Mouse (Mus musculus): ENCODE data around the gene Snrpf. TPM values are rescaled to one million over a fixed set of nuclear protein-coding genes. Genes with fewer than 3 reads are reported as not detected.

Gene Snrpf
- polyA plus RNA-seq (2014; fragmentation: Nextera tagmentation; extraction: Ambion mirVana): 75.9 and 87.0 TPM in 2 replicates

DNA sequence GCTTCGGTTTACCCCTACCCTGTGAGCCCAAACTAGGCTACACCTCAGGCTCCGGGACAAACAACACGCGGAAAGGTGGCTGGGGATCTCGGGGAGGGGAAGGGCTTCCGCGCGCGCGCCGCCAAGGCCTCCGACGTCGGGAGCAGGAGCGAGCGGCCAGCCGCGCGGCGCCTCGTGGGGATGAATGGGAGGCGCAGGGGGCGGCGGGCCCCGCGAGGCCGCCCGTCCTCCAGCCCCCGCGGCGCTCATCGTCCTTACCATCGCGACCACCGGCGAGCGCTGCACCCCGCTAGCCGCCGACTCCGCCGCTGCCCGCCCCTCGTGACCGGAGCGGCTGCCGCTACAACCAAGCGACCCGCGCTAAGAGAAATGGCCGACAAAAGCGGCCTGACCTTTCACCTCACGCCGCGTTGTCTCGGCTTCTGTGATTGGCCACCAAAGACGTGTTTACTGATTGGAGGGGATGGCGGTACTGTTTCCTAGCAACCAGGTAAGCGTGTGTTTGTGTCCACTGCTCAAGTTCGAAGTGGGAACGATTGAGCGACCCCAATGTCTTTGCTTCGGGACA lies at the start of gene Snrpf:
Snrpf (minus strand) TSS at position 426 of the 568 bp plus-strand sequence.
- Histone ChIP-seq H3K36me3 (ENCODE audit: control insufficient read depth, insufficient read depth, low read length) (peaks cover 21% of the 10 kb centered on the region), H3K4me3 (replicated peaks; ENCODE audit: low read depth, low read length) (peak within 1 kb of the TSS; percentile 83), H3K9me3 (ENCODE audit: control insufficient read depth, low read length) (no peaks in the 10 kb centered on the region), H3K27me3 (ENCODE audit: control insufficient read depth, insufficient read depth, low read length) (no peaks in the 10 kb centered on the region), H3K27ac (replicated peaks; ENCODE audit: low read depth, low read length) (peak within 1 kb of the TSS; percentile 86), H3K4me2 (ENCODE audit: low read length) (peak within 1 kb of the TSS; percentile 75), H3K4me1 (ENCODE audit: control insufficient read depth, insufficient read depth, low read length) (peaks cover 14% of the 10 kb centered on the region), H3K9ac (replicated peaks; ENCODE audit: low read length) (peak within 1 kb of the TSS; percentile 83)
- peak; percentile 92 for ATAC-seq (ENCODE audit: low FRiP score, low TSS enrichment)
- peak; percentile 97 for DNase-seq
- WGBS: under 1% methylated on average over 61 of the region's 63 CpGs

DNA sequence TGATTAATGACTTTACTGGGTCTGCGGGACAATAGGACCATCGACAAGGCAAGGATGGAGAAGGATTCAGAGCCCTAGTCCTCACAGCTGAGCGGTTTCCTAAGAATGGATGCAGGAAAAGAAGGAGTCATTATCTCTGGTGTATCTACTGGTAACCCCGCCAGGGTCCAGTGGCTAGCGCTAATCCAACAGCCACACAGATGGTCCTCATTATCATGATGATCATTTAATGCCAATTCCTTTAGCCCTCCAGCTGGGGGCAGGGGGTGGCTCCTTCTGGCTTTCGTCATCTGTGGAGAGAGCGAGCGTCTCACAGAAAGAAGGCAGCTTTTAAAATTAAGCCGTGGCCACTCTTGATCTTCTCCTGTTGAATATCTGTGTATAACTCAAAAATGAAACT lies 46.4 kb upstream of the Snrpf start:
- Histone ChIP-seq H3K4me1 (ENCODE audit: control insufficient read depth, insufficient read depth, low read length) (no peaks in the 10 kb centered on the region), H3K27me3 (ENCODE audit: control insufficient read depth, insufficient read depth, low read length) (no peaks in the 10 kb centered on the region), H3K4me2 (ENCODE audit: low read length) (no peak overlapping the region), H3K36me3 (ENCODE audit: control insufficient read depth, insufficient read depth, low read length) (no peaks in the 10 kb centered on the region), H3K9ac (replicated peaks; ENCODE audit: low read length) (no peak overlapping the region), H3K4me3 (replicated peaks; ENCODE audit: low read depth, low read length) (no peak overlapping the region), H3K9me3 (ENCODE audit: control insufficient read depth, low read length) (no peaks in the 10 kb centered on the region), H3K27ac (replicated peaks; ENCODE audit: low read depth, low read length) (no peak overlapping the region)
- peak; percentile 51 for DNase-seq
- no peak for ATAC-seq (ENCODE audit: low FRiP score, low TSS enrichment)
- 17% methylated on average over 9 of the region's 9 CpGs for WGBS

DNA sequence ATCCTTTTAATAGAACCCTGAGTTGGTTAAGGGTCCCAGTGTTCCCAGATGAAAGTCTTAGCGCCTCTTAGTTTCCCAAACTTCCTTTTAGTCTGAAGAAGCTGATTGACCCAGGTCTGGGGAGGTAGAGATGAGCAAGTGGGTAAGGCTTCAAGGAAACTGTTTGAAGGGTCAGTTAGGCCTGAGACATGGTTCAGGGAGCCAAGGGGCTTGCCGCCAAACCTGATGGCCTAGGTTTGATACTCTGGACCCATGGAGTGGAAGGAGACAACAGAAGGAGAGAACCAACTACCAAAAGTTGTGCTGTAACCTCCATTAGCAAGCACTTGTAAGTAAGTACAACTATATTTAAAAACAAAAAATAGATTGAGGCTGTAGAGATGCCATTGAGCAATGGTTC lies 44.5 kb upstream of the Snrpf start:
- Histone ChIP-seq H3K9me3 (ENCODE audit: control insufficient read depth, low read length) (no peaks in the 10 kb centered on the region), H3K27me3 (ENCODE audit: control insufficient read depth, insufficient read depth, low read length) (no peaks in the 10 kb centered on the region), H3K4me2 (ENCODE audit: low read length) (no peak overlapping the region), H3K27ac (replicated peaks; ENCODE audit: low read depth, low read length) (no peak overlapping the region), H3K4me1 (ENCODE audit: control insufficient read depth, insufficient read depth, low read length) (no peaks in the 10 kb centered on the region), H3K36me3 (ENCODE audit: control insufficient read depth, insufficient read depth, low read length) (no peaks in the 10 kb centered on the region), H3K9ac (replicated peaks; ENCODE audit: low read length) (no peak overlapping the region), H3K4me3 (replicated peaks; ENCODE audit: low read depth, low read length) (no peak overlapping the region)
- ATAC-seq (ENCODE audit: low FRiP score, low TSS enrichment): no peak
- WGBS: 98% methylated on average over 2 of the region's 2 CpGs
- DNase-seq: no peak

DNA sequence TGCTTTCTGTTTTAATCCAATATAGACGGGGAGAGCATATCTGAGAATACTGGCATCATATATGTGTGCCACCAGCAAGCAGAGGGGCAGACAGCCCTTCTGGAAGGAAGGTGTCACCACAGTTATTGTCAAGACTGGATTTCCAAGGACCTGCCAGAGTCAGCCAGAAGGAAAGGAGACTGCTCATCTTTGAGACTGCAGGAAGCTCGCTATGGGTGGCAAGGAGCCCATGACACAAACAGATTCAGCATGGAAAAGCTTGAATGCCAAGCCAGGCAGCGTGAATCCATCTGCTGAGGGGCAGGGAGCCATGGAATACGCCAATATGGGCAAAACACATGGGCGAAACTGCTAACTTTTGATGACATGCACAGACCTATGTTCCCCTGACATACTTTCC lies 44.1 kb upstream of the Snrpf start:
- Histone ChIP-seq H3K27me3 (ENCODE audit: control insufficient read depth, insufficient read depth, low read length) (no peaks in the 10 kb centered on the region), H3K4me1 (ENCODE audit: control insufficient read depth, insufficient read depth, low read length) (no peaks in the 10 kb centered on the region), H3K9me3 (ENCODE audit: control insufficient read depth, low read length) (no peaks in the 10 kb centered on the region), H3K9ac (replicated peaks; ENCODE audit: low read length) (no peak overlapping the region), H3K4me3 (replicated peaks; ENCODE audit: low read depth, low read length) (no peak overlapping the region), H3K4me2 (ENCODE audit: low read length) (no peak overlapping the region), H3K36me3 (ENCODE audit: control insufficient read depth, insufficient read depth, low read length) (no peaks in the 10 kb centered on the region), H3K27ac (replicated peaks; ENCODE audit: low read depth, low read length) (no peak overlapping the region)
- ATAC-seq (ENCODE audit: low FRiP score, low TSS enrichment) (no peak), DNase-seq (no peak)
- 82% methylated on average over 5 of the region's 5 CpGs for WGBS

DNA sequence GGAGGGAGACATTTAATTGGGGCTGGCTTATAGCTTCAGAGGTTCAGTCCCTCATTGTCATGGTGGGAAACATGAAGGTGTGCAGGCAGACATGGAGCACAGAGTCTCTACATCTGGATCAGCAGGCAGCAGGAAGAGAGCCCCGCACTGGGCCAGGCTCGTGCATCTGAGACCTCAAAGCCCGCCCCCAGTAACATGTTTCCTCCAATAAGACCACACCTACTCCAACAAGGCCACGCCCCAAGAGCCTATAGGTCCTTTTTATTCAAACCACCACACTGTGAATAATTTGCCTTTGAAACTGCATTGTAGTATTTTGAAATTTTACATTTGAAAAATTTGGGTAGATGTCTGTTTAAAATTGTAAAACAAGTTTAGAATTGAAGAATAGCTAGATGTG lies 42.6 kb upstream of the Snrpf start:
- Histone ChIP-seq H3K4me1 (ENCODE audit: control insufficient read depth, insufficient read depth, low read length) (no peaks in the 10 kb centered on the region), H3K27me3 (ENCODE audit: control insufficient read depth, insufficient read depth, low read length) (no peaks in the 10 kb centered on the region), H3K9me3 (ENCODE audit: control insufficient read depth, low read length) (no peaks in the 10 kb centered on the region), H3K9ac (replicated peaks; ENCODE audit: low read length) (no peak overlapping the region), H3K27ac (replicated peaks; ENCODE audit: low read depth, low read length) (no peak overlapping the region), H3K4me2 (ENCODE audit: low read length) (no peak overlapping the region), H3K4me3 (replicated peaks; ENCODE audit: low read depth, low read length) (no peak overlapping the region), H3K36me3 (ENCODE audit: control insufficient read depth, insufficient read depth, low read length) (no peaks in the 10 kb centered on the region)
- 73% methylated on average over 4 of the region's 4 CpGs for WGBS
- DNase-seq (no peak), ATAC-seq (ENCODE audit: low FRiP score, low TSS enrichment) (no peak)

DNA sequence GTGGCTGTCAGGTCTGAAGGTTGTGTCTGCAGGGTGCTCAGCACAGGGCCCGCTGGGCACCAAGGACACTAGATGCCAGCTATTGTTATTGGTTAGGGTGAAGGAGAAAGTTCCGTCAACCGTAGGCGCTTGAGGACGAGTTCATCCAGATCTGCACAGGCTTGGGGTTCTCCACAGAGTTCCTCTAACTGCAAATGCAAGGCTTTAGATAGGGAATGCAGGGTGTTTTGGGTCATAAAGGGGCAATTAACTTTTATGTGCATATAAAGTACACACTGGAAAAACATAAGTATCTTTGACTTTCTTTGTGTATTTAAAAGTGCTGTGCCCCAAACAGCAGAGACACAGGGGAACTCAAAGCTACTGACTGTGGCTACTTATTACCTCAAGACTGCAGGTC lies 40.8 kb upstream of the Snrpf start:
- Histone ChIP-seq H3K4me2 (ENCODE audit: low read length) (no peak overlapping the region), H3K9me3 (ENCODE audit: control insufficient read depth, low read length) (no peaks in the 10 kb centered on the region), H3K27ac (replicated peaks; ENCODE audit: low read depth, low read length) (no peak overlapping the region), H3K36me3 (ENCODE audit: control insufficient read depth, insufficient read depth, low read length) (no peaks in the 10 kb centered on the region), H3K4me3 (replicated peaks; ENCODE audit: low read depth, low read length) (no peak overlapping the region), H3K4me1 (ENCODE audit: control insufficient read depth, insufficient read depth, low read length) (no peaks in the 10 kb centered on the region), H3K27me3 (ENCODE audit: control insufficient read depth, insufficient read depth, low read length) (no peaks in the 10 kb centered on the region), H3K9ac (replicated peaks; ENCODE audit: low read length) (no peak overlapping the region)
- ATAC-seq (ENCODE audit: low FRiP score, low TSS enrichment): no peak
- 96% methylated on average over 5 of the region's 5 CpGs for WGBS
- no peak for DNase-seq

DNA sequence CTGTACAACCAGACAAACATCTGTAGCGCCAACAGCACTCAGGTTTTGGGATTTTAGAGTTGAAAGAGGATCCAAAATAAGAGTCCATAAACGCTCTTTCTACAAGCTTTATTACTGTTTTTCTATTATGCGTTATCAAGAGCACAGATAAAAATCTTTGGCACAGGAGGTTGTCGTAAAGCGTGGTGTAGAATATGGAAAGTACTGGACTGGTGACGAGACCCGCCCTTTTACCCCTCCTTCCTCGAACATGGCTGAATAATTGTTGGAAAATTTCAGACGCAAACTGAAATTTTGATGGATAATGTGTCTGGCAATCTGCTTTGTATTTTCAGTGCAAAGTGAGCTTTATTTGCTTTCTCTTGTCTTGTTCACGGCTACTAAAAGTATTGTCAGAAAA lies 34.6 kb upstream of the Snrpf start:
- H3K9ac ChIP-seq (replicated peaks; ENCODE audit: low read length): no peak overlapping the region
- no peak overlapping the region for H3K4me2 ChIP-seq (ENCODE audit: low read length)
- H3K4me3 ChIP-seq (replicated peaks; ENCODE audit: low read depth, low read length): no peak overlapping the region
- H3K27ac ChIP-seq (replicated peaks; ENCODE audit: low read depth, low read length): no peak overlapping the region
- no peak for DNase-seq
- 90% methylated on average over 10 of the region's 10 CpGs for WGBS
- H3K9me3 ChIP-seq (ENCODE audit: control insufficient read depth, low read length): no peaks in the 10 kb centered on the region
- H3K27me3 ChIP-seq (ENCODE audit: control insufficient read depth, insufficient read depth, low read length): no peaks in the 10 kb centered on the region
- no peak for ATAC-seq (ENCODE audit: low FRiP score, low TSS enrichment)
- H3K4me1 ChIP-seq (ENCODE audit: control insufficient read depth, insufficient read depth, low read length): no peaks in the 10 kb centered on the region
- no peaks in the 10 kb centered on the region for H3K36me3 ChIP-seq (ENCODE audit: control insufficient read depth, insufficient read depth, low read length)

DNA sequence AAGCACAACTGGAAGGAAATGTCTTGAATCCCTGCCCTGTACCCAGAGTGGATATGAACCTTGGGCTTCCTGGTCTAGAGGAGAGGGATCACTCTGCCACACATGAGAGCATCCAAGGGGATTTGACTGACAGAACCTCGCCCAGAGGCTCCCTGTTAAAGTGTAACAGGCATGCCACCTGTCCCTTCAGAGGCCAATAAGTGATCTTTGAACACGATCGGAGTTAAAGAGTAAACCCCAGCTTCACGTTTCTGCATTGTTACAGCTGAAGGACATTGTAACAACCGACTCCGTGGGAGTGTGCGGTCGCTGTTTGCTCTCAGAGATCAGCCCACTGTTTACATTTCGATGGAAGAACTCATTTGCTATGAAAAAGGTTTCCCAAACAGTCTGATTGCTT lies 34.2 kb upstream of the Snrpf start:
- 65% methylated on average over 9 of the region's 9 CpGs for WGBS
- no peaks in the 10 kb centered on the region for H3K27me3 ChIP-seq (ENCODE audit: control insufficient read depth, insufficient read depth, low read length)
- no peak overlapping the region for H3K9ac ChIP-seq (replicated peaks; ENCODE audit: low read length)
- no peaks in the 10 kb centered on the region for H3K4me1 ChIP-seq (ENCODE audit: control insufficient read depth, insufficient read depth, low read length)
- no peak for ATAC-seq (ENCODE audit: low FRiP score, low TSS enrichment)
- H3K4me2 ChIP-seq (ENCODE audit: low read length): no peak overlapping the region
- no peak overlapping the region for H3K27ac ChIP-seq (replicated peaks; ENCODE audit: low read depth, low read length)
- DNase-seq: no peak
- H3K9me3 ChIP-seq (ENCODE audit: control insufficient read depth, low read length): no peaks in the 10 kb centered on the region
- no peak overlapping the region for H3K4me3 ChIP-seq (replicated peaks; ENCODE audit: low read depth, low read length)
- H3K36me3 ChIP-seq (ENCODE audit: control insufficient read depth, insufficient read depth, low read length): no peaks in the 10 kb centered on the region

DNA sequence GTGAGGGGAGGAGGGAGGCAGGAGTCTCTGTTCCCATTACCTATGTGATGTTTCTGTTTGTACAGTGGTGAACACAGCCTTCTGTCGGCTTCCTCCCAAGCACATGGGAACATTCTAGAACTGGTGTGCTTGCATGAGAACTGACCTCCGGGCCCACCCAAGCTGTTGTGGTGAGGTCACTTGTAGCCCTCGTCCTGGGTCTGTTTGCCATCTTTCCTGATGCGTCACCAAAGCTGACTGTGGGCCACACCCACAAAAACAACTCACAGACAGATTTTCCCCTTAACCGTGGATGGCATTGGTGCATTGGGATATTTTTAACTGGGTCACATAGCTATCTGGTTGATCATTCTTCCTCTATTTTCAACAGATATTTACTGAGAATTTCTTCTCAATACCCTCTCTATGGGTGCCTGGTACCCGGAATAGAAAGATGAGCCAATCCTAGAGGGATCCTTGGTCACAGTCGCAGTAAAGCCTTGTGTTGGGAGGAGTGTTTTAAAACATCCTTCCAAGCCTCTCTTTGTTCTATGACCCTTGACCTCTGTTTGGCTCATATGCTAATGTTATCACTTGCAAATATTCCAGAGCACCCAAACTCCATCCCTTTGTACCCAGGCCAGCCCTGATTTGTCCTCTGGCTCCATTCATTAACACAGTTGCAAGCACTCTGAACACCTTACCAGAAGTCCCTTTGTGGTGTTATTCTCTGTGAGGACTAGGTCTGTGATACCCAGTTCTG lies 31.1 kb upstream of the Snrpf start:
- Histone ChIP-seq H3K27ac (replicated peaks; ENCODE audit: low read depth, low read length) (no peak overlapping the region), H3K4me2 (ENCODE audit: low read length) (no peak overlapping the region), H3K9ac (replicated peaks; ENCODE audit: low read length) (no peak overlapping the region), H3K4me1 (ENCODE audit: control insufficient read depth, insufficient read depth, low read length) (no peaks in the 10 kb centered on the region), H3K4me3 (replicated peaks; ENCODE audit: low read depth, low read length) (no peak overlapping the region), H3K27me3 (ENCODE audit: control insufficient read depth, insufficient read depth, low read length) (no peaks in the 10 kb centered on the region), H3K9me3 (ENCODE audit: control insufficient read depth, low read length) (no peaks in the 10 kb centered on the region), H3K36me3 (ENCODE audit: control insufficient read depth, insufficient read depth, low read length) (no peaks in the 10 kb centered on the region)
- DNase-seq (no peak), ATAC-seq (ENCODE audit: low FRiP score, low TSS enrichment) (no peak)
- WGBS: 75% methylated on average over 7 of the region's 7 CpGs
